Mouse (Mus musculus) retina, postnatal 7 days (tissue): ENCODE measurements around the gene Runx3.

Experiments
- DNase-seq: peaks from one replicate; pipeline ENCODE4 v3.0.0-alpha.2; 2012; ENCODE audit warnings: low read depth, low spot score

Runx3 gene

GRCm38 (mm10) chr4:135120342-135121100, at the start of gene Runx3:
Runx3 (plus strand) TSS chr4:135120652.
- DNase-seq, result no peak

- DNase-seq, result no peak
Measured at GRCm38 (mm10) chr4:135072671-135073070, 47.8 kb upstream of the Runx3 start.

GRCm38 (mm10) chr4:135073523-135073922, 46.9 kb upstream of the Runx3 start:
- DNase-seq, result no peak

GRCm38 (mm10) chr4:135074646-135075045, 45.8 kb upstream of the Runx3 start:
- DNase-seq, result no peak

- DNase-seq, result no peak
Measured at GRCm38 (mm10) chr4:135075360-135075759, 45.1 kb upstream of the Runx3 start.

- DNase-seq, result no peak
Measured at GRCm38 (mm10) chr4:135076611-135077010, 43.8 kb upstream of the Runx3 start.

GRCm38 (mm10) chr4:135077196-135077595, 43.3 kb upstream of the Runx3 start:
- no peak for DNase-seq

GRCm38 (mm10) chr4:135079859-135080640, 40.4 kb upstream of the Runx3 start:
- no peak for DNase-seq

- DNase-seq, result no peak
Measured at GRCm38 (mm10) chr4:135080641-135080920, 39.9 kb upstream of the Runx3 start.

- DNase-seq, result no peak
Measured at GRCm38 (mm10) chr4:135083089-135083488, 37.4 kb upstream of the Runx3 start.

- no peak for DNase-seq
Measured at GRCm38 (mm10) chr4:135085077-135085853, 35.2 kb upstream of the Runx3 start.

GRCm38 (mm10) chr4:135090613-135091012, 29.8 kb upstream of the Runx3 start:
- DNase-seq, result no peak

- no peak for DNase-seq
Measured at GRCm38 (mm10) chr4:135092871-135093270, 27.6 kb upstream of the Runx3 start.

- DNase-seq, result no peak
Measured at GRCm38 (mm10) chr4:135095693-135096092, 24.8 kb upstream of the Runx3 start.

- no peak for DNase-seq
Measured at GRCm38 (mm10) chr4:135097910-135098891, 22.3 kb upstream of the Runx3 start.

- no peak for DNase-seq
Measured at GRCm38 (mm10) chr4:135102019-135102740, 18.3 kb upstream of the Runx3 start.

- DNase-seq, result no peak
Measured at GRCm38 (mm10) chr4:135102761-135103160, 17.7 kb upstream of the Runx3 start.

- DNase-seq, result no peak
Measured at GRCm38 (mm10) chr4:135103800-135104199, 16.7 kb upstream of the Runx3 start.

GRCm38 (mm10) chr4:135106968-135107367, 13.5 kb upstream of the Runx3 start:
- no peak for DNase-seq

GRCm38 (mm10) chr4:135108666-135109065, 11.8 kb upstream of the Runx3 start:
- no peak for DNase-seq
